Mouse (Mus musculus) hindbrain, embryonic 12.5 days (tissue): Measurements from ENCODE around the gene Selplg. TPM values are rescaled to one million over a fixed set of nuclear protein-coding genes. Genes with fewer than 3 reads are reported as not detected.
A peak's percentile ranks its signal among the peaks of the same experiment; 100 is the strongest.

Experiments
- ATAC-seq: fragments of 200-750 bp; cut with Nextera tagmentation; 2 replicates; pipeline ENCODE4 v1.8.0; 2017; ENCODE audit warnings: moderate TSS enrichment; ENCODE audit not compliant: low FRiP score
- H3K27ac ChIP-seq: fragments of 300-500 bp; sonication (generic); 2 replicates; pipeline ENCODE4 v1.5.1; 2016; ENCODE audit warnings: mild to moderate bottlenecking
- H3K27me3 ChIP-seq: fragments of 300-500 bp; sonication (generic); 2 replicates; pipeline ENCODE4 v1.6.1; 2016; ENCODE audit warnings: mild to moderate bottlenecking
- H3K36me3 ChIP-seq: fragments of 300-500 bp; sonication (generic); 2 replicates; pipeline ENCODE4 v1.6.1; 2016; ENCODE audit warnings: mild to moderate bottlenecking
- H3K4me1 ChIP-seq: fragments of 300-500 bp; sonication (generic); 2 replicates; pipeline ENCODE4 v1.6.1; 2016
- H3K4me2 ChIP-seq: fragments of 300-500 bp; sonication (generic); replicated peaks from 2 replicates; pipeline ENCODE4 v1.6.1; 2016; ENCODE audit warnings: mild to moderate bottlenecking
- H3K4me3 ChIP-seq: fragments of 300-500 bp; sonication (generic); 2 replicates; pipeline ENCODE4 v1.5.1; 2016; ENCODE audit warnings: mild to moderate bottlenecking
- H3K9ac ChIP-seq: fragments of 300-500 bp; sonication (generic); 2 replicates; pipeline ENCODE4 v1.6.1; 2016; ENCODE audit warnings: mild to moderate bottlenecking, moderate library complexity
- H3K9me3 ChIP-seq: fragments of 300-500 bp; sonication (generic); replicated peaks from 2 replicates; pipeline ENCODE4 v1.6.1; 2016; ENCODE audit warnings: mild to moderate bottlenecking
- WGBS: fragments of 180-500 bp; shearing (Covaris S2); methylation state at CpG from one replicate; pipeline ENCODE4 v1.1.7; 2016; 5-methylcytosine and 5-hydroxymethylcytosine counted together
- polyA plus RNA-seq: library from polyadenylated mRNA; unstranded; fragments of >200 nt; fragmentation: Nextera tagmentation; extraction: Ambion mirVana; gene quantifications from 2 replicates; pipeline ENCODE4 v1.2.1, GENCODE M21; 2016

Selplg gene
- polyA plus RNA-seq, 1 experiment from 2014 or later = 1.3 TPM

DNA sequence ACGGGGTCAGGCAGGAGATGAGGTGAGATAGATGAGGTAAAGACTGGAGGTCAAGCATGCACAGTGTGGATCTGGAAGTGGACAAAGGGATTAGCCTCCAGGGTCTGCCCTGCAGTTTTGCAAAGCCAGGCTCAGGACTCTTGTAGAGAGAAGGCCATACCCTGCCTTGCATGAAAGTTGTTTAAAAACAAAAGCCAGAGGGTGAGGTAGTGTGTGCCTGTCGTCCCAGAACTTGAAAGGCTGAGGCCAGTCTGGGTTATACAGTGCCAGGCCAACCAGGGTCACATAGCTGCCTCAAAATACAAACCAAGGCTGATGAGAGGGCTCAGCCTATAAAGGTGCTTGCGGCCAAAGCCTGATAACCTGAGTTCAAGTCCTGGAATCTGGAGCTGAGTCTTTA, 703 bp downstream of the Selplg start:
- no peaks in the 10 kb centered on the region; the same call in 1 of the 2 replicates for H3K27me3 ChIP-seq
- H3K36me3 ChIP-seq = no peaks in the 10 kb centered on the region
- H3K27ac ChIP-seq = no peak overlapping the region
- no peak overlapping the region for H3K4me2 ChIP-seq
- H3K4me3 ChIP-seq = no peak overlapping the region
- ATAC-seq = no peak
- WGBS = 73% methylated on average over 3 of the region's 3 CpGs
- no peaks in the 10 kb centered on the region for H3K9me3 ChIP-seq
- H3K9ac ChIP-seq = no peak overlapping the region
- H3K4me1 ChIP-seq = peaks cover 3% of the 10 kb centered on the region; the same call in 1 of the 2 replicates

DNA sequence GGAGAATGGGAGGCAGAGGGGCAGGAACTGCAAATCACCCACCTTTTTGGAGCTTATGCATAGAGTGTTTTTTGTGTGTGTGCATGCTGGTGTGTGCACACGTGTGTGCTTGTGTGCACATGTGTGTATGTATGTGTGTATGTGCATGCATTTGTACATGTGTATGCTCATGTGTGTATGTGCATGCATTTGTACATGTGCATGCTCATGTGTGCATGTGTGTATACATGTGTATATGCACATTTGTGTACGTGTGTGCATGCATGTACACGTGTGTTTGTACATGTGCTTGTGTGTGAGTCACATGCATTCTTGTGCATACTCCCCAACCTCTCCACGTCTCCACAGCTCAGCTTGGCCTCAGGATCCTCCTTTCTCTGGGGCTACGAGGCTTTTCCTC, 1.6 kb downstream of the Selplg start:
- 93% methylated on average over 5 of the region's 5 CpGs for WGBS
- no peak for ATAC-seq

DNA sequence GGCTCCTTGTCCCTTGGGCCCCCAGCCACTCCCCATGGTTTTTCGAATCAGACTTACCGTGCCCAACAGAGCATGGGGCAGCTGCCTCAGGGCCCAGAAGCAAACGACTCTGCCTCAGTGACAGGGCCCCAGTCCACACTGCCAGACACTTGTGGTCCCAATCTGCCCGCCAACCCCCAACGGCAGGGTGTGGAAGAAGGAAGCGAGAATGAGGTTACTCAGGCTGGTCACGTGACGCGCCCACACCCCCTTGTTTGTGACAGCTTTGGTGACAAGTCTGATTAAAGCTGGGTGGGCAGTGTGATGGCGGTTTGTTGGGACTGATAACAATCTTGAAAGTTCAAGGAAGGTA, 2.2 kb downstream of the Selplg start:
- no peak for ATAC-seq
- no peak overlapping the region for H3K4me2 ChIP-seq
- WGBS = 69% methylated on average over 10 of the region's 10 CpGs
- H3K27ac ChIP-seq = no peak overlapping the region
- no peaks in the 10 kb centered on the region for H3K36me3 ChIP-seq
- no peak overlapping the region for H3K9ac ChIP-seq
- no peaks in the 10 kb centered on the region for H3K9me3 ChIP-seq
- peaks cover 3% of the 10 kb centered on the region; the same call in 1 of the 2 replicates for H3K4me1 ChIP-seq
- no peak overlapping the region for H3K4me3 ChIP-seq
- H3K27me3 ChIP-seq = no peaks in the 10 kb centered on the region; the same call in 1 of the 2 replicates

More for the DNA sequence above, 1.6 kb downstream of the Selplg start:
- Histone ChIP-seq H3K9ac (no peak overlapping the region), H3K27me3 (no peaks in the 10 kb centered on the region; the same call in 1 of the 2 replicates), H3K4me2 (no peak overlapping the region), H3K27ac (no peak overlapping the region), H3K9me3 (no peaks in the 10 kb centered on the region), H3K36me3 (no peaks in the 10 kb centered on the region), H3K4me1 (peaks cover 3% of the 10 kb centered on the region; the same call in 1 of the 2 replicates), H3K4me3 (no peak overlapping the region)

DNA sequence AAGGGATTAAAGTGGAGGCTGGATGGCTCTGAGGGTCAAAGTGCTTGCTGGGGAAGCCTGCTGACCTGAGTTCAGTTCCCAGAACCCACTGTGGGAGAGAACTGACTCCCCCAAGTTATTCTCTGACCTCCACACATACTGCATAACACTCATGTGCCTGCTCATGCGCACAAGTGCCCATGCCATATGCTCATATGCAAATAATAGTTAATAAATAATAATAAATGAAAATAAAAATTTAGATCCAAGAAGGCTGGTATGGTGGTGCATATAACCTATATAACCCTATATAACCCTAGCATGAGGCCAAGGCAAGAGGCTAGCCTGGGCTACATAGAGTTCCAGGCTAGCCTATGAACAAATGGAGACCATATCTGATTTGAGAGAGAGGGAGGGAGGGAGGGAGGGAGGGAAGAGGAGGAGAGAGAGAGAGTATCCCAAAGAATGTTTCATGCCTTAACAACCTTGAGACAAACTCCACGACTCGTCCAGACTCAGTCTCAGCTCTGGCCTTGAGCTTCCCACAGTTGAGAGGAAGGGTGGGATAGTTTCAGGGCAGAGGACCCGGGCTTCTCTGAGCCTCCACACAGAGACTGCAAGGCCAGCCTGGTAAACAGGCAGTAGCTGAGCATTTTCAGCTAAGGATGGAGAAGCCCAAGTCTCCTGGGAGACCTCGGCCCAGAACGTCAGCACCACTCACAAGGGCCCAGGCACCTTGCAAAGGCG, 2.7 kb downstream of the Selplg start:
- no peak for ATAC-seq
- Histone ChIP-seq H3K9ac (no peak overlapping the region), H3K4me3 (no peak overlapping the region), H3K9me3 (no peaks in the 10 kb centered on the region), H3K4me2 (no peak overlapping the region), H3K27me3 (no peaks in the 10 kb centered on the region; the same call in 1 of the 2 replicates), H3K4me1 (peaks cover 3% of the 10 kb centered on the region; the same call in 1 of the 2 replicates), H3K36me3 (no peaks in the 10 kb centered on the region), H3K27ac (no peak overlapping the region)
- WGBS = 80% methylated on average over 7 of the region's 7 CpGs

DNA sequence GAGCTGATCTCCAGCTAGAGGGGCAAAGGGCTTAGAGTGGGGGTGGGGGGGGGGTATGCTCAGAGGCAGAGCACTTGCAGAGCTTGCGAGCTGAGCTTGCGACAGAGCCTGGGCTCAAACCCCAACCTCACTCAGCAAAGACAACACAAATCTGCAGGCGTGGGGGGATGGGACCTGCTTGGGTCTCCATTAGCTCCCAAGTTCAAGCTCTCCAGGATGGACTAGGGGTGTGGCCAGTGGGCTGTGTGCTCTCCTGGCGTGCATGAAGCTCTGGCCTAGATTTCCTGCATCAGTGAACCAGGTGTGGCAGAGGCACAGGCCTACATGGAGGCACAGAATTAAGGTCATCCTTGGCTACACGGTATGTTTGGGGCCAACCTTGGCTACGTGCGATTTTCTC, 4.0 kb downstream of the Selplg start:
- no peaks in the 10 kb centered on the region for H3K9me3 ChIP-seq
- ATAC-seq = no peak
- no peak overlapping the region for H3K4me2 ChIP-seq
- no peaks in the 10 kb centered on the region; the same call in 1 of the 2 replicates for H3K27me3 ChIP-seq
- no peaks in the 10 kb centered on the region for H3K36me3 ChIP-seq
- H3K9ac ChIP-seq = no peak overlapping the region
- no peak overlapping the region for H3K27ac ChIP-seq
- peaks cover 3% of the 10 kb centered on the region; the same call in 1 of the 2 replicates for H3K4me1 ChIP-seq
- H3K4me3 ChIP-seq = no peak overlapping the region
- WGBS = 67% methylated on average over 7 of the region's 7 CpGs

DNA sequence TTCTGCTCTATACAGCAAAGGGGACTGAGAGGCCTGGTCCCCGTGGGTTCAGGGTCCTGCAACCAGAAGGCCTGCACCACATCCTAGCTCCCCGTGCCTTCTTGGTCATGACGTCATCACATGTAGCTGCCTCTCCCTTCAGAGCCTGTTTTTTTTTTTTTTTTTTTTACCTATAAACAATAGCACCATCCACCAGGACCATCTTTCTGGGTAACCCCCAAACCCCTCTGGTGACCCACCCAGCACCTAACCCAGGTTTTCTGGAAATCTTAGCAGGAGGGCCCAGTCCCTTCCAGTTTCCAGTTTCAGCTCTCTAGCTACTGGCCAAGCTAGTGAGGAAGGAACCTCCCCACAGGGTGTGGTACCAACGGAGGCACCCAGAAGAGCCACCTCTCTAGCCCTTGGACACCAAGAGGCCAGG, 4.4 kb downstream of the Selplg start:
- Histone ChIP-seq H3K27ac (no peak overlapping the region), H3K27me3 (no peaks in the 10 kb centered on the region; the same call in 1 of the 2 replicates), H3K9ac (no peak overlapping the region), H3K4me1 (peaks cover 3% of the 10 kb centered on the region; the same call in 1 of the 2 replicates), H3K4me2 (no peak overlapping the region), H3K9me3 (no peaks in the 10 kb centered on the region), H3K4me3 (no peak overlapping the region), H3K36me3 (no peaks in the 10 kb centered on the region)
- ATAC-seq = no peak
- WGBS = 54% methylated on average over 4 of the region's 4 CpGs

DNA sequence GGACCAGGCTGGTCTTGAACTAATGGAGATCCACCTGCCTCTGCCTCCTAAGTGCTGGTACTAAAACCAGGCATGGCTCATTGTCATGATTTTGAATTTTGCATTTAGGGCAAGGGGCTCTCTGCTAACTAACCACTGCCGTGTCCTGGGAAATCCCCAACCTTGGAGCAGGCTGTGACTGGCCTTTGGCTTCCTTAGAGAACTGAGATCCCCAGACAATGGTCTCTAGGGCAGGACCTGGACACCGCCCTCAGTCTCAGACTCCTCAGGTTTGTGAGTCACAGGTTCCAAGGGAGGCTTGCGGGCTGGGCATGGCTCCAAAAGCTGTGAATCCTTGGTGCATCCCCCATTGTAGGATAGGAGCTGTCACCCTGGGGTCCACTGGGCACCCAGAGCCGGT, 5.8 kb downstream of the Selplg start:
- Histone ChIP-seq H3K27ac (no peak overlapping the region), H3K4me2 (no peak overlapping the region), H3K4me3 (no peak overlapping the region), H3K9me3 (no peaks in the 10 kb centered on the region), H3K9ac (no peak overlapping the region), H3K27me3 (no peaks in the 10 kb centered on the region), H3K4me1 (no peaks in the 10 kb centered on the region), H3K36me3 (no peaks in the 10 kb centered on the region)
- no peak for ATAC-seq
- WGBS = 89% methylated on average over 4 of the region's 4 CpGs

DNA sequence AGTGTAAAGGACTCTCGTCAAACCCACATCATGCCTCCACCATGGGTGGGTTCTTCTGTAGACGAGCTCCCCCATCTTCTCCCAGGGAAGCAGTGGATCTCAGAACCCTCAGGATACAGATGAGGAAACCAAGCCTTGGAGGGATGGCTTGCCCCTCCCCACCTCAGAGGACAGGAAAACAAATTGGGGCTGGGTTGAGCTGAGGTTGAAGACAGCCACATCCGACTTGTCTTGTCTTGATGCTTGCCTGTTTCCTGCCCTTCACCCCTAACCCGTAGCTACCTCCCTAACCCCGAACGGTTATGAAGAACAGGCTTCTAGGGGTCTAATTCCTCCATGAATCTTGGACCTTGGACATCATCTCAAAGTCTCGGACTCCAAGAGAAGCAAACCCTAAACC, 6.9 kb downstream of the Selplg start:
- ATAC-seq = no peak
- H3K9me3 ChIP-seq = no peaks in the 10 kb centered on the region
- no peak overlapping the region for H3K4me3 ChIP-seq
- no peaks in the 10 kb centered on the region for H3K4me1 ChIP-seq
- no peak overlapping the region for H3K9ac ChIP-seq
- H3K4me2 ChIP-seq = no peak overlapping the region
- H3K36me3 ChIP-seq = no peaks in the 10 kb centered on the region
- H3K27ac ChIP-seq = no peak overlapping the region
- H3K27me3 ChIP-seq = no peaks in the 10 kb centered on the region
- WGBS = 83% methylated on average over 7 of the region's 7 CpGs

DNA sequence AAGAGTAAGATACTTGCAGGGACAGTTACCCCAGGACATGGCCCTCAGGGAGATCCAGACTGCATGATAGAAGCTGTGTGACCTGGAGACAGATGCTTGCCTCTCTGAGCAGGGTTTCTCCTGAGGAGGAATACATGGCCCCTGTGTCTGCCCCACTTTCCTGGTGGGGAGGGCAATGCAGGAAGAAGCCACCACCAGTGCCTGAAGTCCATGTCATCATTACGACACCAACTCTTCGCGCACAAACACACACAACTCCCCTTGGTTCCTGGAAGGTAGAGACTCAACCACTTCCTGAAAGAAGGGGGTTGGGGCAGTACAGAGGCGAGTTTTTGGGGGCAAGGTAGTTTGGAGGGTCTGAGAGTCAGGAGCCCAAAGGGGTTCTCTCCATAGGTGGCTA, 8.2 kb downstream of the Selplg start:
- no peak overlapping the region for H3K9ac ChIP-seq
- 82% methylated on average over 4 of the region's 4 CpGs for WGBS
- no peak overlapping the region for H3K4me3 ChIP-seq
- ATAC-seq = no peak
- H3K4me1 ChIP-seq = no peaks in the 10 kb centered on the region
- H3K27me3 ChIP-seq = no peaks in the 10 kb centered on the region
- H3K36me3 ChIP-seq = no peaks in the 10 kb centered on the region
- H3K27ac ChIP-seq = no peak overlapping the region
- H3K4me2 ChIP-seq = no peak overlapping the region
- no peaks in the 10 kb centered on the region for H3K9me3 ChIP-seq

DNA sequence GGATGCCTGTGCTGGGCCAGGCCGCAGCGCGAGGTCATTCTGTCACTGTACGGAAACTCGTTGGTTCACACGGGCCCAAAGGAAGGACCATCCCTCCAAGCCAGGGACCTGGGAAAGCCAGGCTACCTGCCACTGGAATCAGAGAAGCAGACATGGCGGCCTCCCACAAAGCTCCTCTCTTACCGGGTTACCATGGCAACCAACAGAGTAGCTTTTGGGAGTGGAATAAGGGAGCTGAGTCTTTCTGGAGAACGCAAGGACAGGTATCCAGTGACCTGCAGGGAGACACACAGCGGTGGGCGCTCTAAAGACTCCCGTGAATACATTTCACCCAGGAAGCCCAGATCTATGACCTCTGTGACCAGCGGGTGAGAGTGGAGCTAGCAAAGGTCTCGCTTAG, 13.9 kb downstream of the Selplg start:
- Histone ChIP-seq H3K4me2 (no peak overlapping the region), H3K27ac (no peak overlapping the region), H3K27me3 (peaks cover 7% of the 10 kb centered on the region; the same call in 1 of the 2 replicates), H3K36me3 (no peaks in the 10 kb centered on the region), H3K9me3 (no peaks in the 10 kb centered on the region), H3K9ac (no peak overlapping the region), H3K4me1 (peaks cover 16% of the 10 kb centered on the region; the same call in 1 of the 2 replicates), H3K4me3 (no peak overlapping the region)
- ATAC-seq = no peak
- 68% methylated on average over 14 of the region's 14 CpGs for WGBS

DNA sequence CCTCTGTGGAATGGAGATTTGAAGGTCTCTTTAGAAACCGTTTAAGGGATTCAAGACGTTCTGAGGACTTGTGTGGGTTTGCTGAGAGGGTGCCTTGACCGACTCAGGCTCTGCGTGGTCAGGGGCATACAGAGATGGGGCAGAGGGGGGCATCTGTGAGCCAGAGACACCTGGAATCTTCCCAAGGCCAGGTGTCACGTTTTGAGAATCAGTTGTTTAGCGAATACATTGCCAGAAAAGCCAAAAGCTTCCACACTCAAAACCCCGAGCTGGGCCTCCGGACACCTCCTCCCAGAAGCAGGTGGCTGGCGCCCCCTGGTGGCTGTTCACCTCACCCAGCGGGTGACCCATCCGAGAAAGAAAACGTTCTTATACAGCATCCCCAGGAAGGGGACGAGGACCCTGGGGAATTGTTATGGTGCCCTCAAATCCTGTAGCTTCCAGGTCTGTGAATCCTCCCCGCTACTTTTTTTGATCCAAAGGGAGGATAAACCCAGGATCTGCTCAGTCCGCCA, 16.7 kb downstream of the Selplg start:
- no peak for ATAC-seq
- no peak overlapping the region for H3K4me3 ChIP-seq

DNA sequence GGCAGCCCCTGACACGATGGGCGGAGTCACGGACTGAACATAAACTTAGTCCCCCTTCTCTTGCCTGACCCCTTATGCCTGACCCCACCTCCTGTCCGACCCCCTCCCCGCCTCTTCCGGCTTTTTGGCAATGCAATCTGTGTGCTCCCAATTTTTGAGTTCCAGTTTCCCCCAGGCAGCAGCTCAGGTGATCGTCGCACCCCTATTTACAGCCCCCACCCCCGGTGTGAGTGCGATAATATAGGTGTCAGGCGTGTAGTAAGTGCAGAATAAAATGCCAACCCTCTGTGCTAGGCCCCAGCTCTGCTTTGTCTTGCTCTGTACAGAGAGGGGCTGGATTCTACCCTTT, 17.4 kb downstream of the Selplg start:
- no peaks in the 10 kb centered on the region for H3K36me3 ChIP-seq
- no peak overlapping the region for H3K9ac ChIP-seq
- H3K27ac ChIP-seq = no peak overlapping the region
- WGBS = 51% methylated on average over 10 of the region's 11 CpGs
- peaks cover 7% of the 10 kb centered on the region; the same call in 1 of the 2 replicates for H3K27me3 ChIP-seq
- no peaks in the 10 kb centered on the region; the same call in 1 of the 2 replicates for H3K9me3 ChIP-seq
- ATAC-seq = no peak
- no peak overlapping the region for H3K4me2 ChIP-seq
- H3K4me1 ChIP-seq = peaks cover 16% of the 10 kb centered on the region; the same call in 1 of the 2 replicates
- H3K4me3 ChIP-seq = no peak overlapping the region

More for the DNA sequence above, 16.7 kb downstream of the Selplg start:
- WGBS = 12% methylated on average over 15 of the region's 15 CpGs
- no peak overlapping the region for H3K27ac ChIP-seq
- peaks cover 7% of the 10 kb centered on the region; the same call in 1 of the 2 replicates for H3K27me3 ChIP-seq
- H3K36me3 ChIP-seq = no peaks in the 10 kb centered on the region
- H3K4me2 ChIP-seq = no peak overlapping the region; the same call in 1 of the 2 replicates
- no peaks in the 10 kb centered on the region for H3K9me3 ChIP-seq
- H3K9ac ChIP-seq = 0 out of 2 replicates have a peak overlapping the region, but pooled peaks have one; percentile 6
- H3K4me1 ChIP-seq = peaks cover 16% of the 10 kb centered on the region; the same call in 1 of the 2 replicates
